Mouse (Mus musculus): ENCODE measurements at regions not wholly inside any gene's neighbourhood (a gene's known extent, or its start where the extent isn't known, plus 50 kb on each side); places are given as distances from the start of the nearest gene placed in this dataset.

DNA sequence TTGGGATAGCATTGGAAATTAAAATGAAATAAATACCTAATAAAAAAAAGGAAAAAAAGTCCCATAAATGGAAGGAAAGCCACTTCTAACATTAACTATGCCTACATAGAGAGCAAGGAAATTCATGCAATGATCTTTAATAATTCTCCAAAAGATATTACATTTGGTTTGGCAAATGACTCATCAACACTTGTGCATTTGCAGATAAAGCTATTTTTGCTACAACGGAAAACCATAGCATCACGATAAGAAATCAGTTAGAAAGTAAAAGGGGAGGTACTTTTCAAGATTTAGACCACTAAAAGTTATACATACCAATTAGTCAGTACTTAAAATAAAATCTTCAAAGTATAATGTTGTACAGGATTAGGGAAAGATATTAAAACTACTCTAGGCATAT, 109.4 kb upstream of the Tom1l1 start:
- no peak for DNase-seq (ENCODE audit: low read depth)

DNA sequence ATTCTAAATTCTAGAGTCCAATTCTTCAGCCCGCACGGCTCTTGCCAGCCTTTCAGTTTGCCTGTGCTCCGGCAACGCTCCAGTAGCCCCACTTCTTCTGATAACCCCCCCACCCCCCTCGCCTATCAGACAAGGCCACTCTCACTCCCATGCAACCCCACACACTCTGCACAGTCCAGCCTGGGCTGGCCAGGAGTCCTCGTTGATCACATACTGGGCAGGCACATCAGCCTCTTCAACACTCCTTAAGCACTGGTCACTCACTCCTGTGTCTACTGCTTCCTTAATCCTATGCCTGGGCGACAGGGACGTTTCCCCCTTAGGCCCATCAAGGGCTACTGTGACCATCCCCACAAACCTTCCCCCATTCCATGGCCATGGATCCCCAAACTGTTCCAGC, 95.4 kb upstream of the Tom1l1 start:
- DNase-seq (ENCODE audit: low read depth): no peak

DNA sequence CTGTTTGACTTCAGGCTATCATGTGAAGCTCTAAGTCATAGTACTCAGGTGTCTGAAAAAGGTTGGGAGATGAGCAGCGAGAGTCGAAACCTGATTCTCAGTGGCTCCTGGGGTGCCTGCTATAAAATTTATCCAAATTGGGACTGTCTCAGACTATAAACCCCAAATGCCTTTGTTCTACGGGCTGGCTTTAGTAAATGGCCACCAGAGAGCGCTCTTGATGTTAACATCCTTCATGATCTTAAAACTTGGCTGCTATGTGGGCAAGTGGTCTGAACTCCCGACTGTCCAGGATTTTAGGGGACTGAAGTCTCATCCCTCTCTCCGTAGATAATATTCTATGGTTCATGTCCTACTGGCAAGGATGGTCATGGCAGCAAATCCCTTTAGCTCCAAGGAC, 94.8 kb upstream of the Tom1l1 start:
- DNase-seq (ENCODE audit: low read depth): no peak

DNA sequence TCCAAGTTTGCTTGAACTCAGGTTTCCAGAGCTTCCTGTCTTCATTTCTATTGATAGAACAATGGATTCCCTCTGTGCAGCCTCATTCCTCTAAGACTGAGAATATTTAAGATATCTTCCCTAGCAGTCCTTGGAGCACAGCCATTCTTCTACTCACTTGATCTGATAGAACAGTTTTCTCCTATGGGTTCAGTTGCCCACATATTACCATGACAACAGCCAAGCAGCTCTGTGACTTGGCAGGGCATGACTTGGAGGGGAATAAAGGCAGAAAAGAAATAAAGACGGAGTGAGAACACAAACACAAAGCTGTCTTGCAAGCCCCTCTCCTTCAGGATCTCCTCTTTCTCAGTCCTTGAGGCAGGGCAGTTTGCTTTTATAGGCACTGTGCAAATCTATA, 87.6 kb upstream of the Tom1l1 start:
- no peak for DNase-seq (ENCODE audit: low read depth)

DNA sequence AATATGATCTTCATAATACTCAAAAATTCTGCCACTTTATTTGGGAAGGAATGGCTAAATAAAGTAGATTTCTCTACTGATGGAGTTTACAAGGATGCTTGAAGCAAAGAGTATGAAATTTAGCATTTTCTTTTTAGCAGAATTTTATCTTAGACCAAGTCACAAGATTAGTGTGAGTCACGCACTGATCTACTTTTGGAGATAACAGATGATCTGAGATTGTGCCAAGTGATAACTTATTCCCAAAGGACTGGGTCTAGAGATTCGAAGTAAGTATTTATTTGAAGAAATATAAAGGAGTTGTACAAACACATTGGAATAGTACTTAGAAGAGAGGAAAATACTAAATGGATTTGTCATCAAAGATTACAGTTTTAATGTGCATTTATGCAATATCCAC, 67.8 kb upstream of the Tom1l1 start:
- DNase-seq (ENCODE audit: low read depth): no peak

DNA sequence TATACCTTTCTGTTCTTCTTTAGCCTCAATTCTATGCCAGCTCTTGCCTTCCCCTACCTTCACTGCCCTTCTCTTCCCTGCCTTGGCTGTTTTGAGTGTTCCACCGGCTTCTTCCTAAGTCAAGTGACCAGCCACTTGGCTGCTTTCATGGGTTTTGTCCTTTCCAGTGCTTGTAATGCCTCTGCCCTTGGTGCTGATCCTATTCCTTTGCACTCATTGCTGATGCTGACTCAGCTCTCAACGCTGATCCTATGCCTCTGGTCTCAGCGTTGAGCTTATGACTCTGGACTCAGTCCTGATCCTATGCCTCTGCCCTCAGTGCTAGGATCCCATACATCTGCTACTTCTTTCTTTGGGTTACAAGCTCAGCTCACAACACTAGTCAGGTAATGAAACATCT, 60.3 kb upstream of the Tom1l1 start:
- no peak for DNase-seq (ENCODE audit: low read depth)

DNA sequence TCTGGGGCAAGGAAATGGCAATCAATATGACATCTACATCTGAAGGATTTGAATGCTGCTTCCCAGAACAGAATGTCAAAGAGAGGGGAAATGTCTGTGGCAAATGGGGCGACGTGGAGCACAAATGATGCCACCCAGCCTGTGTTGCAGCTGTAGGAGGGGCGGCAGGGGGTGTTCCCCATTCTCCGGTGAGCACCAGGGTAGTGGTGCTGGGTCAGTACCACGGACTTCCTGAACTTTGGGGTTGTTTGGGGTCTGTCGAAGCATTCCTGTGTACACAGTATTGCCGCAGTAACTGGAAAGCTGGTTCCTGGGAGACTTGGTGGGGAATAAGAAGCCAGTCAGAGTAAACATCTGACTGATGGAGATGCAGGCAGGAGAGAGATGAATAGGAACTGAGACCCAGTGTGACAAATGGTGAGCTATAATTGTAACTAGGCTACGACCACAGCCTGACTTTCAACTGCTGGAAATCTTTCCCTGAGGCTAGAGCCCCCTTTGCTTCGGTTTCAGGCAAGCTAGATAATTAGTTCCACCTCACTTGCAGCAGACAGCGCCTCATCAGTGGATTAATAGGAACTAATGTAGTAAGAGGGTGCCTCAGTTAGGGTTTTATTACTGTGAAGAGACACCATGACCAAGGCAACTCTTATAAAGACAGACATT, 53.9 kb upstream of the Tom1l1 start:
- no peak for DNase-seq (ENCODE audit: low read depth)

DNA sequence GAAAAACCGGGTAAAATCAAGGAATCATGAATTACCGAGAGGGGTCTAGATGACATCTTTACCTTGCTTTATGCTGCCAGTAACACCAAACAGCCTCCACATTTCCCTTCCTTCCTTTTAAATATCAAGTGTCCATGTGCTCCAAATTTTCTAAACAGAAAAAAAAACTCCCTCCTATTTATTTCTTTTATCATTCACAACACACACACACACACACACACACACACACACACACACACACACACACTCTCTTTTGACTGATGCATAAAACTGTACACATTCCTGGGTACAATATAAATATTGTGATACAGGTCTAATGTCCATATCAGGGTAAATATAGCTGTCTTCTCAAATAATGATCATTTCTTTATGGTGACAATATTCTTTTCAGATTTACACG, 51.3 kb upstream of the Tom1l1 start:
- no peak for DNase-seq (ENCODE audit: low read depth)

DNA sequence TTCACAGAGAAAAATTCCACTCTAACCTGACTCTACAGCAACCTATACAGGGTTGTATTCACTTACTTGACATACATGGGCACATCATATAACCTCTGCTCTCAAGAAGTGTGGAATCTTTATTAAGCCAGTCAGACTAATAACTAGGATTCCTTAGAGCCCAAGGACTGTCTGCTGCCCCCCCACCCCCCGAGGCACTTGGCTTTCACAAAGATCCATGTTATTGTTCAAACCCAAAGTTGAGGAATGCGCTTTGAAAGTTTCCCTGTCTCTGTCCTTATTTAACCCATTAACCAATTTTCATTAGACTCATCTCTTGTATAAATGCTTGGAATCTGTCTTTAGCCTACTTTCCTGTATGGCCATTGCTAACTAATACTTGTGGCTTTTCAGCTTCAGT, 50.6 kb upstream of the Tom1l1 start:
- DNase-seq (ENCODE audit: low read depth): no peak

All from fibroblast of lung, adult 2 months (primary cell).